Mouse (Mus musculus) limb, embryonic 11.5 days (tissue): ENCODE measurements around the gene Sox8. TPM values are rescaled to one million over a fixed set of nuclear protein-coding genes. Genes with fewer than 3 reads are reported as not detected.

Experiments
- ATAC-seq: fragments of 200-750 bp; cut with Nextera tagmentation; 2 replicates; pipeline ENCODE4 v1.8.0; 2017; ENCODE audit warnings: low read depth; ENCODE audit not compliant: insufficient number of reproducible peaks, low FRiP score, low TSS enrichment
- DNase-seq: peaks from one replicate; pipeline ENCODE4 v3.0.0-alpha.2; 2015; ENCODE audit warnings: low spot score
- H3K27ac ChIP-seq: fragments of 300-500 bp; sonication (generic); replicated peaks from 2 replicates; pipeline ENCODE4 v1.5.1; 2014; ENCODE audit warnings: low read depth, mild to moderate bottlenecking, low read length
- H3K27me3 ChIP-seq: fragments of 300-500 bp; sonication (generic); 2 replicates; pipeline ENCODE4 v1.6.1; 2014; ENCODE audit warnings: mild to moderate bottlenecking, low read length, mixed read lengths; ENCODE audit not compliant: control insufficient read depth, insufficient read depth
- H3K36me3 ChIP-seq: fragments of 300-500 bp; sonication (generic); 2 replicates; pipeline ENCODE4 v1.6.1; 2014; ENCODE audit warnings: mild to moderate bottlenecking, low read length, moderate library complexity, mixed read lengths; ENCODE audit not compliant: control insufficient read depth, insufficient read depth
- H3K4me1 ChIP-seq: fragments of 300-500 bp; sonication (generic); 2 replicates; pipeline ENCODE4 v1.6.1; 2014; ENCODE audit warnings: low read length, mixed read lengths; ENCODE audit not compliant: control insufficient read depth, insufficient read depth
- H3K4me2 ChIP-seq: fragments of 300-500 bp; sonication (generic); 2 replicates; pipeline ENCODE4 v1.6.1; 2014; ENCODE audit warnings: low read depth, mild to moderate bottlenecking, moderate library complexity; ENCODE audit not compliant: severe bottlenecking
- H3K4me3 ChIP-seq: fragments of 300-500 bp; sonication (generic); 2 replicates; pipeline ENCODE4 v1.5.1; 2014; ENCODE audit warnings: low read depth, low read length
- H3K9ac ChIP-seq: fragments of 300-500 bp; sonication (generic); 2 replicates; pipeline ENCODE4 v1.6.1; 2014; ENCODE audit warnings: mild to moderate bottlenecking, low read length
- H3K9me3 ChIP-seq: fragments of 300-500 bp; sonication (generic); 2 replicates; pipeline ENCODE4 v1.6.1; 2016; ENCODE audit warnings: low read length; ENCODE audit not compliant: control insufficient read depth
- WGBS: fragments of 180-500 bp; shearing (Covaris S2); extraction: QIAGEN DNeasy Blood & Tissue Kit; methylation state at CpG from one replicate; pipeline ENCODE4 v1.1.7; 2014; 5-methylcytosine and 5-hydroxymethylcytosine counted together
- polyA plus RNA-seq: library from polyadenylated mRNA; unstranded; fragments of >200 nt; fragmentation: Nextera tagmentation; extraction: Ambion mirVana; gene quantifications from 2 replicates; pipeline ENCODE4 v1.2.1, GENCODE M21; 2014

The Sox8 gene
- polyA plus RNA-seq, 1 experiment from 2014 or later = 8.8 TPM

DNA sequence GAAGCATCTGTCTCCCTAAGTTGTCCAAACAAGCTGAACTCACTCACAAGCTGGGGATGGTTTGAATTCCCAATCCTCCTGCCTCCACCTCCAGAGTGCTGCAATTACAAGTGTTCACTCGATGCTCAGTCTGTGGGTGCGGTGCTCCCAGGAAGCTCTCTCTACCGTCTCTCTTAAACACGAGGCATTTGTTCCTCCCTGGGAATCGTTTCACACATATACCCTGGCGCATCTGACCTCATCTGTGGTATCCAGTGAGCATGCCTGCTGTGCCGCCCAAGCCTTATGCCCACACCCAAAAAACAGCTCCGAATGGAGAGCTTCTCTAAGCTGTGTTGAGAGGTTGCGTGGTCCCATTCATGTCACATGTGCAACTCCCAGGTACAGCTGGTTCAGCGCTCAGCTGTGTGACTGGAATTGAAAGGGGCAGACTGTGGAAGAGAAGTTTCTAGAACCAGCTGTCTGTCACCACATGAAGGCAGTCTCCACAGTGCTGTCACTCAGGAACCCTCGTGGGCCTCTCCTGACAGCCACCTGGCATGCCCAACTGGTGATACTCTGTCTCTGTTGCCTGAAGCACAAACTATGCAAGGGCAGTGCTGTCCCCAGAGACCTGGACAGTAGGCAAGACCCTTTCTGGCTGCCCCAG is 37.8 kb upstream of the Sox8 start:
- no peaks in the 10 kb centered on the region for H3K9me3 ChIP-seq
- H3K4me2 ChIP-seq = no peak overlapping the region
- WGBS = 89% methylated on average over 11 of the region's 11 CpGs
- ATAC-seq (no peak), DNase-seq (no peak)
- no peaks in the 10 kb centered on the region for H3K27me3 ChIP-seq
- no peak overlapping the region for H3K4me3 ChIP-seq
- peaks cover 2% of the 10 kb centered on the region; the same call in 1 of the 2 replicates for H3K36me3 ChIP-seq
- H3K27ac ChIP-seq = no peak overlapping the region
- H3K4me1 ChIP-seq = peaks cover 25% of the 10 kb centered on the region
- 0 out of 2 replicates have a peak overlapping the region, but pooled peaks have one; percentile 2 for H3K9ac ChIP-seq

- H3K27ac ChIP-seq = no peak overlapping the region
- 7% methylated on average over 5 of the region's 5 CpGs for WGBS
- peak; percentile 65 for DNase-seq
- H3K4me3 ChIP-seq = no peak overlapping the region
- no peaks in the 10 kb centered on the region for H3K9me3 ChIP-seq
- no peak for ATAC-seq
- peaks cover 2% of the 10 kb centered on the region; the same call in 1 of the 2 replicates for H3K36me3 ChIP-seq
- H3K9ac ChIP-seq = no peak overlapping the region
- H3K4me1 ChIP-seq = peaks cover 21% of the 10 kb centered on the region
- peaks cover 13% of the 10 kb centered on the region; the same call in 1 of the 2 replicates for H3K27me3 ChIP-seq
- H3K4me2 ChIP-seq = no peak overlapping the region
Observed at GRCm38 (mm10) chr17:25604234-25604633, 33.7 kb upstream of the Sox8 start.

DNA sequence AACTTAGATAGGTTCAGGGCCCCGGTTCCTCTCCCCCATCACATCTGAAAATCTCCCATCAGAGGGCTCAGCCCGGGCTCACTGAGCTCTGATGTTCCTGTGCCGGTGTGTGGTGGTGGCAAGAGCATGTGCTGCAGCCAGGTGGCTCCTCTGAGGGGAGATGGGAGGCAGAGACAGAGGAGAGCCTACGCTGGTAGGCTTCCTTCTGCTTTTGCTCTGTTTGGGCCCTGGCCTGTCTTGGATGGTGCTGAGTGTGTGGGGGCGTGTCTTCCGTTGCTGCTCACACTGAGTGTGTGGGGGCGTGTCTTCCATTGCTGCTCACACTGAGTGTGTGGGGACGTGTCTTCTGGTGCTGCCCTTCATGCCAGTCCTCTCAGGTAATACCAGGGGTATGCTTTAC is 31.9 kb upstream of the Sox8 start:
- Histone ChIP-seq H3K4me1 (peaks cover 24% of the 10 kb centered on the region), H3K36me3 (no peaks in the 10 kb centered on the region), H3K9me3 (no peaks in the 10 kb centered on the region), H3K4me2 (no peak overlapping the region), H3K4me3 (no peak overlapping the region), H3K27me3 (peaks cover 29% of the 10 kb centered on the region), H3K27ac (no peak overlapping the region), H3K9ac (no peak overlapping the region)
- DNase-seq (no peak), ATAC-seq (no peak)
- WGBS = 79% methylated on average over 8 of the region's 8 CpGs

GRCm38 (mm10) chr17:25597537-25597936 is 27.1 kb upstream of the Sox8 start:
- peaks cover 31% of the 10 kb centered on the region for H3K4me1 ChIP-seq
- H3K4me3 ChIP-seq = no peak overlapping the region
- ATAC-seq (no peak), DNase-seq (no peak)
- no peak overlapping the region for H3K4me2 ChIP-seq
- no peak overlapping the region for H3K9ac ChIP-seq
- H3K27me3 ChIP-seq = peaks cover 29% of the 10 kb centered on the region
- no peak overlapping the region for H3K27ac ChIP-seq
- H3K36me3 ChIP-seq = no peaks in the 10 kb centered on the region
- H3K9me3 ChIP-seq = no peaks in the 10 kb centered on the region
- 57% methylated on average over 3 of the region's 3 CpGs for WGBS

GRCm38 (mm10) chr17:25595495-25595894 is 25.0 kb upstream of the Sox8 start:
- Histone ChIP-seq H3K4me3 (no peak overlapping the region), H3K27ac (no peak overlapping the region), H3K4me1 (peaks cover 36% of the 10 kb centered on the region), H3K36me3 (no peaks in the 10 kb centered on the region), H3K9ac (no peak overlapping the region), H3K27me3 (peaks cover 28% of the 10 kb centered on the region), H3K4me2 (no peak overlapping the region), H3K9me3 (no peaks in the 10 kb centered on the region)
- DNase-seq = no peak
- WGBS = 80% methylated on average over 5 of the region's 5 CpGs
- no peak for ATAC-seq

DNA sequence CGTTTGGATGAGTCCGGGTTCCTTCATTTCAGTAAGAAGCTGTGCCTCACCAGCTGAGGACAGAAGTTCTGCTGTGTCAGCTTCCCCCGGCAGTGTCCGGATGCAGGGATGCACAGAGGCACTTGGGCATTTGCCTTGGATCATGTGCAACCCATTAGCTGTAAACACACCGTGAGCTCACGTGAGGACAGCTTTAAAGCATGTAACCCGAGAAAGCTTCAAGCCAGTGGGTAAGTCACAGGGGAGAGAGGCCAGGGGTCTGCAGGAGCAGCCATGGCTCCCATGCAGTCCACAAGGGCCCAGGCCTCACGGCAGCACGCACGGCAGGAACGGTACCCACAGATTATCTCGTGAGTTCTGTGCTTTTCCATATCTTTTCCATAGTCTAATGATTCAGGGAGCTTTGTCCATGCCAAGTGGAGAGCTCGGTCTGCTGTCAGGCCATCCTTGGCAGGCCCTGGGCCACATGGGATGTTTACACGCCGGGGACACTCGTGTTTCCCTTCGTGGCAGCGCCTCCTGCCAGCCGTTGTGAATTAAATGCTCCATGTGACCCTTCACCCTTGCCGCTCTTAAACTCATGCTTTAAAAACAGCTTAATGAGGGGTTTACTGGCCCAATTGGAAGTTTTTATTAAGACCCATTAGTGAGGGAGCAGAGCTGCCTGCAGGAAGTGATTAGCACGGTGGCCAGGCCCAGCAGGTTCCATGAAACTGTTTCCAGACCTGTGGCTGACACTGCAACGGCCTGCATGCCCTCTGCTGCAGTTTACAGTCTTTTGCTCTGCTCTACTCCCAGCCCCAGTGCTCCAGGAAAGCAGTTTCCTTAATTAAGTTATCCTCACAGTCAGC is 23.1 kb upstream of the Sox8 start:
- Histone ChIP-seq H3K27ac (peak overlapping the region; percentile 78), H3K4me3 (no peak overlapping the region), H3K27me3 (peaks cover 17% of the 10 kb centered on the region), H3K9ac (no peak overlapping the region), H3K4me2 (peak overlapping the region; percentile 22; the same call in 1 of the 2 replicates), H3K4me1 (peaks cover 36% of the 10 kb centered on the region), H3K9me3 (no peaks in the 10 kb centered on the region), H3K36me3 (peaks cover 6% of the 10 kb centered on the region; the same call in 1 of the 2 replicates)
- DNase-seq (peak; percentile 86), ATAC-seq (peak; percentile 94)
- 8% methylated on average over 22 of the region's 22 CpGs for WGBS

DNA sequence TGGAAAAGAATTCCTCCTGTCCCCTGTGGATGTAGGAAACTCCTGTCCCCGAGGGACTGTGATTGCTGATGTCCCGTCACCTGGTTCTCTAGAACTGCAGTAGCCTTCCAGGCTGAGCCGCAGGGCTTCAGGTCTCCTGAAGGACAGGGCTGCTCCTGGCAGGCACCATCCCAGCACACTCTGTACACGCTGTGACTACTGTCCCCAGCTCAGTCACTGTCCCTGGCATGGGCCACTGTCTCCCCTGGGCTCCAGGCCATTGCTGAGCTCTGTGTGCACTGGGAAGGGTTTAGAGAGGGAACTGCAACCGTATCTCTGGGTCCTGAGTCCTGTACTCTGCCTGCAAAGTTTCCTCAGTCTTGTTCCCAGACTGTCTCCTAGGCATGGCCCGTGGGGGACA is 21.9 kb upstream of the Sox8 start:
- Histone ChIP-seq H3K27me3 (peaks cover 7% of the 10 kb centered on the region), H3K9ac (no peak overlapping the region), H3K4me3 (no peak overlapping the region), H3K4me1 (peaks cover 31% of the 10 kb centered on the region), H3K9me3 (no peaks in the 10 kb centered on the region), H3K4me2 (no peak overlapping the region), H3K27ac (no peak overlapping the region), H3K36me3 (peaks cover 6% of the 10 kb centered on the region; the same call in 1 of the 2 replicates)
- 76% methylated on average over 6 of the region's 6 CpGs for WGBS
- DNase-seq (no peak), ATAC-seq (no peak)

GRCm38 (mm10) chr17:25590985-25591384 is 20.5 kb upstream of the Sox8 start:
- 0 out of 2 replicates have a peak, but pooled peaks cover 7% of the 10 kb centered on the region for H3K27me3 ChIP-seq
- no peak overlapping the region for H3K4me3 ChIP-seq
- H3K9ac ChIP-seq = no peak overlapping the region
- no peaks in the 10 kb centered on the region for H3K9me3 ChIP-seq
- no peak overlapping the region for H3K27ac ChIP-seq
- DNase-seq = no peak
- H3K4me1 ChIP-seq = peaks cover 31% of the 10 kb centered on the region
- 91% methylated on average over 4 of the region's 4 CpGs for WGBS
- ATAC-seq = no peak
- peaks cover 6% of the 10 kb centered on the region; the same call in 1 of the 2 replicates for H3K36me3 ChIP-seq
- H3K4me2 ChIP-seq = no peak overlapping the region
